In the genomic region with DNA sequence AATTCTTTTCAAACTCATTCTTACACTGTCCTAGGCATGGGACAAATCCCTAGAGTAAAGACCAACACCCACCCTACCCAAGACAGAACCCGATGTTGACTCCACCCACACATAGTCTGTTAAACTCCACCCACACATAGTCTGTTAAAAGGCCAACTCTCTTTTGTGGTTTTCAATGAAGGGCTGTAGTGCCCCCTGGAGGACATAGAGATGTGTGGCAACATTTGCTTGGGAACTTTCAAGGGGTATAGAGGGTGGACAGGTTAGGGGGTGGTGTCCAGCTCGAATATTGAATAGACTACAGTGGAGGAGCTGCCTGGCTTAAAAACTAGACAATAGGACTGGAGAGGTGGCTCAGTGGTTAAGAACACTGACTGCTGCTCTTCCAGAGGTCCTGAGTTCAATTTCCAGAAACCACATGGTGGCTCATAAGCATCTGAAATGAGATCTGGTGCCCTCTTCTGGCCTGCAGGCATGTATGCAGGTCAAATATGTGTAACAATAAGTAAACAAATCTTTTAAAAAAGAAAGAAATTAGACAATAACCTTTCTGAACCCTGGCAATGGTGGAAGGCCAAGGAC, we compare ENCODE assay signal across 8 mouse cellular contexts. TPM values are rescaled to one million over a fixed set of nuclear protein-coding genes. Genes with fewer than 3 reads are reported as not detected.
DNase-seq lines count a peak whose midpoint lies in the region; ATAC-seq and TF ChIP-seq lines count a peak whose summit lies in the region.

No protein-coding gene starts in this region.

- peak; percentile 51 for TF ChIP-seq CTCF in hindbrain, postnatal 0 days (IDR thresholded peaks at IDR 0.05; ENCODE audit: low read depth)

- WGBS in hindbrain, postnatal 0 days, result 83% methylated on average over 2 of the region's 2 CpGs
- WGBS in hindbrain, embryonic 10.5 days, result 71% methylated on average over 2 of the region's 2 CpGs

- H3K4me1 ChIP-seq in hindbrain, postnatal 0 days (ENCODE audit: insufficient read depth, low read length), result no peaks in the 10 kb centered on the region
- no peaks in the 10 kb centered on the region for H3K4me1 ChIP-seq in hindbrain, embryonic 10.5 days (replicated peaks)

- no peak overlapping the region for H3K27ac ChIP-seq in hindbrain, postnatal 0 days
- H3K27ac ChIP-seq in hindbrain, embryonic 10.5 days, result no peak overlapping the region

- H3K9ac ChIP-seq in hindbrain, postnatal 0 days (replicated peaks; ENCODE audit: low read length), result no peak overlapping the region

- peak; percentile 31 for DNase-seq in hindbrain, postnatal 0 days (ENCODE audit: low spot score)
- no peak for DNase-seq in hindbrain, embryonic 10.5 days (ENCODE audit: low spot score)
- peak; percentile 59 for DNase-seq in CD4-positive, CD25-positive, alpha-beta regulatory T cell, adult 2 months (ENCODE audit: low read depth, low spot score)
- peak; percentile 91 for DNase-seq in ZHBTc4 (ENCODE audit: low read depth, low spot score)
- peak; percentile 26 to 45 for DNase-seq in layer of hippocampus, postnatal 14 days (ENCODE audit: low spot score in 2 of 2)
- no peak for DNase-seq in spleen, postnatal 4 days (ENCODE audit: low spot score in 2 of 2)
- no peak for DNase-seq in urinary bladder, postnatal 36 days (ENCODE audit: low spot score in 2 of 2)
- no peak for DNase-seq in ovary, adult 18-20 months (ENCODE audit: low spot score)

- no peak overlapping the region for H3K4me2 ChIP-seq in hindbrain, postnatal 0 days (ENCODE audit: low read depth, low read length)

- H3K9me3 ChIP-seq in hindbrain, postnatal 0 days (ENCODE audit: low read length), result no peaks in the 10 kb centered on the region
- peaks cover 3% of the 10 kb centered on the region; the same call in 1 of the 2 replicates for H3K9me3 ChIP-seq in hindbrain, embryonic 10.5 days

- no peaks in the 10 kb centered on the region for H3K36me3 ChIP-seq in hindbrain, postnatal 0 days (ENCODE audit: insufficient read depth, low read length)
- no peaks in the 10 kb centered on the region for H3K36me3 ChIP-seq in hindbrain, embryonic 10.5 days

- no peak overlapping the region for H3K4me3 ChIP-seq in hindbrain, postnatal 0 days (ENCODE audit: low read length)
- no peak overlapping the region for H3K4me3 ChIP-seq in hindbrain, embryonic 10.5 days

- H3K27me3 ChIP-seq in hindbrain, postnatal 0 days (ENCODE audit: insufficient read depth, low read length), result no peaks in the 10 kb centered on the region
- no peaks in the 10 kb centered on the region for H3K27me3 ChIP-seq in hindbrain, embryonic 10.5 days (ENCODE audit: insufficient read depth, poor library complexity, severe bottlenecking)

- ATAC-seq in hindbrain, postnatal 0 days, result no peak

RNA-seq across cellular contexts. Expression of gene Cmc2, which starts 48.4 kb away (rescaled TPM):
- 12.6 and 16.8 TPM in 2 replicates for total RNA-seq in hindbrain, postnatal 0 days (2014; rRNA removed)
- polyA plus RNA-seq in hindbrain, postnatal 0 days (2015; fragmentation: Nextera tagmentation; extraction: Ambion mirVana), result 36.3 TPM in 2 replicates
- polyA plus RNA-seq in hindbrain, embryonic 10.5 days (2016; fragmentation: Nextera tagmentation; extraction: Ambion mirVana), result 79.5 and 79.7 TPM in 2 replicates
- total RNA-seq in layer of hippocampus, postnatal 14 days (2021), result 10 to 100 TPM; 12.2 to 12.6 TPM

RNA-seq across cellular contexts. Expression of gene Cenpn, which starts 48.7 kb away (rescaled TPM):
- 4.3 and 4.7 TPM in 2 replicates for total RNA-seq in hindbrain, postnatal 0 days (2014; rRNA removed)
- polyA plus RNA-seq in hindbrain, postnatal 0 days (2015; fragmentation: Nextera tagmentation; extraction: Ambion mirVana), result 8.4 and 9.8 TPM in 2 replicates
- polyA plus RNA-seq in hindbrain, embryonic 10.5 days (2016; fragmentation: Nextera tagmentation; extraction: Ambion mirVana), result 48.3 and 62.6 TPM in 2 replicates
- total RNA-seq in layer of hippocampus, postnatal 14 days (2021), result 1 to 10 TPM; 1.5 to 2.4 TPM

Comparison
In these comparisons a context has a peak if more than half of its experiments do, and no peak if none do; other contexts are left out.
1. DNase-seq: peak in hindbrain, postnatal 0 days (single experiment), CD4-positive, CD25-positive, alpha-beta regulatory T cell, adult 2 months (single experiment), ZHBTc4 (single experiment) and layer of hippocampus, postnatal 14 days (2 of 2); none in hindbrain, embryonic 10.5 days (single experiment), spleen, postnatal 4 days (0 of 2), urinary bladder, postnatal 36 days (0 of 2) and ovary, adult 18-20 months (single experiment).